Mouse (Mus musculus) intestine, embryonic 16.5 days (tissue): Measurements from ENCODE around the gene Wsb1. TPM values are rescaled to one million over a fixed set of nuclear protein-coding genes. Genes with fewer than 3 reads are reported as not detected.

Experiments
- ATAC-seq: fragments of 200-750 bp; cut with Nextera tagmentation; 2 replicates; pipeline ENCODE4 v1.8.0; 2017; ENCODE audit warnings: moderate TSS enrichment, moderate library complexity
- H3K27ac ChIP-seq: fragments of 300-500 bp; sonication (generic); 2 replicates; pipeline ENCODE4 v1.5.1; 2014; ENCODE audit warnings: mild to moderate bottlenecking, low read length
- H3K27me3 ChIP-seq: fragments of 300-500 bp; sonication (generic); replicated peaks from 2 replicates; pipeline ENCODE4 v1.6.1; 2014; ENCODE audit warnings: low read length, control low read depth, mixed read lengths; ENCODE audit not compliant: control insufficient read depth, insufficient read depth
- H3K36me3 ChIP-seq: fragments of 300-500 bp; sonication (generic); 2 replicates; pipeline ENCODE4 v1.6.1; 2014; ENCODE audit warnings: low read length, control low read depth; ENCODE audit not compliant: control insufficient read depth, insufficient read depth
- H3K4me1 ChIP-seq: fragments of 300-500 bp; sonication (generic); 2 replicates; pipeline ENCODE4 v1.6.1; 2014; ENCODE audit warnings: low read length, control low read depth, mixed read lengths; ENCODE audit not compliant: control insufficient read depth, insufficient read depth
- H3K4me2 ChIP-seq: fragments of 300-500 bp; sonication (generic); 2 replicates; pipeline ENCODE4 v1.6.1; 2014; ENCODE audit warnings: low read depth, low read length, control low read depth
- H3K4me3 ChIP-seq: fragments of 300-500 bp; sonication (generic); 2 replicates; pipeline ENCODE4 v1.5.1; 2014; ENCODE audit warnings: mild to moderate bottlenecking, low read length
- H3K9ac ChIP-seq: fragments of 300-500 bp; sonication (generic); 2 replicates; pipeline ENCODE4 v1.6.1; 2014; ENCODE audit warnings: low read depth, low read length
- H3K9me3 ChIP-seq: fragments of 300-500 bp; sonication (generic); 2 replicates; pipeline ENCODE4 v1.6.1; 2016; ENCODE audit warnings: low read length, control low read depth; ENCODE audit not compliant: control insufficient read depth
- WGBS: fragments of 180-500 bp; shearing (Covaris S2); extraction: QIAGEN DNeasy Blood & Tissue Kit; methylation state at CpG from one replicate; pipeline ENCODE4 v1.1.7; 2014; 5-methylcytosine and 5-hydroxymethylcytosine counted together
- polyA plus RNA-seq: library from polyadenylated mRNA; unstranded; fragments of >200 nt; fragmentation: Nextera tagmentation; extraction: Ambion mirVana; gene quantifications from 2 replicates; pipeline ENCODE4 v1.2.1, GENCODE M21; 2015

The Wsb1 gene
- polyA plus RNA-seq, 1 experiment from 2014 or later = 158 TPM

DNA sequence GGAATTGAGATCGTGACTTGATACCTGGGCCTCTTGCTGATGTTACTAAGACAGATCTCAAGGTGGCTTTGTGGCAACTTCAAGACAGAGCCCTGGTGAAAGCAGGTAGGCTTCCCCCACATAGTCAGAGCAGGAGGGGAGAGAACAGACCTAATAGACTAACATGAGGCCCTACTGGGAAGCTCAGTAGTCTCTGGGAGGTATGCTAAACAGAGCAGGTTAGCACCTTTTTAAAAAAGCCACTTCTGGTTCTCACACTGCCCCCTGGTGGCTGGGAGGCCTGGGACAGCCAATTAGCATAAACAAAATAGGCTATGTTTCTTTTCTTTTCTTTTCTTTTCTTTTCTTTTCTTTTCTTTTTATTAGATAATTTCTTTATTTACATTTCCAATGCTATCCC is 62.3 kb downstream of the Wsb1 start:
- Histone ChIP-seq H3K4me1 (peaks cover 14% of the 10 kb centered on the region), H3K27ac (no peak overlapping the region), H3K27me3 (no peaks in the 10 kb centered on the region), H3K4me2 (no peak overlapping the region), H3K9me3 (no peaks in the 10 kb centered on the region), H3K4me3 (no peak overlapping the region), H3K9ac (no peak overlapping the region), H3K36me3 (no peaks in the 10 kb centered on the region)
- WGBS = 87% methylated on average over 1 of the region's 1 CpGs
- ATAC-seq = no peak

DNA sequence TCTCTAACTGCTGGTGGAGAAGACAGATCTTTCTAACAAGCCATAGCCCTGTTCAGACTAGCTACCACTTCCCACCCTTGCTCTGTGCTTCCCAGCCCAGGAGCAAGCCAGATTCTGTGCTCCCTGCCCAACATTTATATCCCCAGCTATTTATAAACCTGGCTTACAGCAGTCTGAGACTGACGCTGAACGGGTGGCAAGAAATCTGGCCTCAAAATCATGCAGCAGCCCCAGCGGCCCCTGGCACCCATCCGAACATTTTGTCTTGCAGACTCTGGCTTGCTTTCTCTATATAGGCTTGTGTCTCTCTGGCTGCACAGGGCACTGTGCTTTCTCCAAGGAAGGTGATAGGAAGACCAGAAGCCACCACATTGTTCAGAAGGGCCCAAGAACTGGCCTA is 63.3 kb downstream of the Wsb1 start:
- Histone ChIP-seq H3K9me3 (no peaks in the 10 kb centered on the region), H3K4me2 (no peak overlapping the region), H3K27ac (no peak overlapping the region), H3K36me3 (no peaks in the 10 kb centered on the region), H3K4me3 (no peak overlapping the region), H3K9ac (no peak overlapping the region), H3K4me1 (peaks cover 9% of the 10 kb centered on the region), H3K27me3 (no peaks in the 10 kb centered on the region)
- no peak for ATAC-seq
- 71% methylated on average over 4 of the region's 4 CpGs for WGBS

DNA sequence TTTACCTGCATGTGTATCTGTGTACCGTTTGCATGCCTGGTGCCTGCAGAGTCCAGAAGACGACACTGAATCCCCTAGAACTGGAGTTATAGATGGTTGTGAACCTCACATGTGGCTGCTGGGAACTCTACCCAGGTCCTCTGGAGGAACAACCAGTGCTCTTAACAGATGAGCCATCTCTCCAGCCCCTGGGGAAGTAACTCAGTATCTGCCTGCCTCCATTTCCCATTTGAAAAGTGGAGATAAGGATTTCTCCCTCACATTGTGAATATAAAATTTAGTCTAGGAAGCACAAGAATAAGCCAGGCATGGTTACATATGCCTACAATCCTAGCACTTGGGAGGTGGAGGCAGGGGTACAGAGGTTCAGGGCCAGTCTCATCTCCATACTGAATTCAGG is 64.2 kb downstream of the Wsb1 start:
- no peak for ATAC-seq
- Histone ChIP-seq H3K9me3 (no peaks in the 10 kb centered on the region), H3K27me3 (no peaks in the 10 kb centered on the region), H3K9ac (no peak overlapping the region), H3K36me3 (no peaks in the 10 kb centered on the region), H3K4me3 (no peak overlapping the region), H3K27ac (no peak overlapping the region), H3K4me1 (peaks cover 9% of the 10 kb centered on the region), H3K4me2 (no peak overlapping the region)
- WGBS = 92% methylated on average over 2 of the region's 2 CpGs

Other genes with a start within 250 kb of the Wsb1 start
- gene Ksr1, start 108.3 kb downstream of the Wsb1 start, polyA plus RNA-seq = 4.1 and 4.6 TPM in 2 replicates
- gene Gm9964, start 42.2 kb upstream of the Wsb1 start, polyA plus RNA-seq = not detected in 2 replicates
- gene Nf1, start 85.0 kb upstream of the Wsb1 start, polyA plus RNA-seq = 3.0 and 3.7 TPM in 2 replicates
- gene Omg, start 249.4 kb upstream of the Wsb1 start, polyA plus RNA-seq = 0.37 and 0.53 TPM in 2 replicates